Mouse (Mus musculus): Measurements from ENCODE around the gene Pcnx.
"Not testable (repeated sequence)": the region's sequence is repeated elsewhere in the genome, so short reads cannot be mapped to it uniquely, and the experiment has no call there.

DNA sequence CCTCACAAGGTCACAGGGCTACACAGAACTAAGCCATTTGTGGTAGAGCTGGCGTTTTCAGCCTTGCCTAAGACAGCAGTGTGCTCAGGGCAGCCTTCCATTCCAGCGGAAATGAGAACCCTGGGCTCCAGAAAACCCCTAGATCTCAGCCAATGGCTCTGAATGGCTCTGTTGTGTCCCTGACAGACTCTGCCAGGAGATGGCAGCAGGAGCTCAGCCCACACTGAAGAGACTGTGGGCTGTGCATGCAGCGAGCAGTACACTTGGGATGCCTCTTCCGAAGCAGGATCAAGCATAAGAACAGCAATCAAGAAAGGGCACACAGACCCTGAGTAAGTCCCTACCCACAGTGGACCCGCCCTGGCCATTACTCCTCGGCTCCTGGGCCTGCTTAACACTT lies 173.7 kb downstream of the Pcnx start:
- not testable (repeated sequence) for TF ChIP-seq ZC3H11A (IDR thresholded peaks at IDR 0.05; ENCODE audit: borderline replicate concordance, low read depth, low read length); CHD2 (IDR thresholded peaks at IDR 0.05; ENCODE audit: low read depth, low read length); HCFC1 (IDR thresholded peaks at IDR 0.05; ENCODE audit: borderline replicate concordance, insufficient read depth, low read length); MAFK (IDR thresholded peaks at IDR 0.05; ENCODE audit: insufficient read depth, low read depth, low read length)
